Mouse (Mus musculus) myocyte (in vitro differentiated cells): ENCODE data around the gene Hip1. TPM values are rescaled to one million over a fixed set of nuclear protein-coding genes. Genes with fewer than 3 reads are reported as not detected.
"Not testable (repeated sequence)": the region's sequence is repeated elsewhere in the genome, so short reads cannot be mapped to it uniquely, and the experiment has no call there.

Experiments used
- H3K27me3 ChIP-seq: one replicate; pipeline ENCODE4 v1.6.1; 2011; ENCODE audit not compliant: control insufficient read depth, insufficient read depth, insufficient read length
- H3K36me3 ChIP-seq: one replicate; pipeline ENCODE4 v1.6.1; 2011; ENCODE audit not compliant: control insufficient read depth, insufficient read depth
- H3K4me2 ChIP-seq: one replicate; pipeline ENCODE4 v1.6.1; 2011; ENCODE audit warnings: low read depth, control low read depth
- H3K4me3 ChIP-seq: one replicate; pipeline ENCODE4 v1.5.1; 2011; ENCODE audit warnings: mild to moderate bottlenecking, control low read depth, moderate library complexity
- H3K79me2 ChIP-seq: one replicate; pipeline ENCODE4 v1.6.1; 2011; ENCODE audit not compliant: control insufficient read depth, insufficient read depth
- H3ac ChIP-seq: one replicate; pipeline ENCODE4 v1.6.1; 2011; ENCODE audit not compliant: control insufficient read depth, insufficient read length
- CEBPB ChIP-seq: IDR thresholded peaks from 2 replicates; pipeline ENCODE4 v1.6.1; 2011; ENCODE audit warnings: mild to moderate bottlenecking, moderate library complexity; ENCODE audit not compliant: poor library complexity, insufficient read depth, severe bottlenecking
- E2F4 ChIP-seq: IDR thresholded peaks from one replicate; pipeline ENCODE4 v1.6.1; 2011; ENCODE audit warnings: mild to moderate bottlenecking, control low read depth, moderate library complexity; ENCODE audit not compliant: insufficient read depth
- MAX ChIP-seq: IDR thresholded peaks from one replicate; pipeline ENCODE4 v1.6.1; 2011; ENCODE audit warnings: low read depth, mild to moderate bottlenecking, control low read depth
- MYOD1 ChIP-seq, 3 experiments: IDR thresholded peaks; one replicate each; pipeline ENCODE4 v1.6.1; 2011; ENCODE audit warnings: control low read depth in 2 of 3, low read depth in 2 of 3, mild to moderate bottlenecking in 2 of 3, moderate library complexity in 1 of 3; ENCODE audit not compliant: insufficient read length in 2 of 3, control insufficient read depth in 1 of 3
- MYOG ChIP-seq, 3 experiments: IDR thresholded peaks; one replicate each; pipeline ENCODE4 v1.6.1; 2011; ENCODE audit warnings: control low read depth in 2 of 3, low read depth in 2 of 3, mild to moderate bottlenecking in 2 of 3; ENCODE audit not compliant: insufficient read length in 2 of 3, control insufficient read depth in 1 of 3, insufficient read depth in 1 of 3
- POLR2A ChIP-seq: IDR thresholded peaks from one replicate; pipeline ENCODE4 v1.6.1; 2011; ENCODE audit warnings: low read depth, mild to moderate bottlenecking, control low read depth, moderate library complexity; ENCODE audit not compliant: insufficient read length
- POLR2AphosphoS2 ChIP-seq: IDR thresholded peaks from one replicate; pipeline ENCODE4 v1.6.1; 2011; ENCODE audit warnings: low read depth, control low read depth; ENCODE audit not compliant: insufficient read length
- REST ChIP-seq: IDR thresholded peaks from one replicate; pipeline ENCODE4 v1.6.1; 2011; ENCODE audit warnings: mild to moderate bottlenecking, control low read depth, moderate library complexity; ENCODE audit not compliant: insufficient read depth, insufficient read length
- SRF ChIP-seq: IDR thresholded peaks from one replicate; pipeline ENCODE4 v1.6.1; 2011; ENCODE audit warnings: low read depth; ENCODE audit not compliant: control insufficient read depth, insufficient read length
- TCF12 ChIP-seq: IDR thresholded peaks from one replicate; pipeline ENCODE4 v1.6.1; 2011; ENCODE audit warnings: mild to moderate bottlenecking, control low read depth; ENCODE audit not compliant: poor library complexity, insufficient read depth, severe bottlenecking
- TCF3 ChIP-seq: IDR thresholded peaks from one replicate; pipeline ENCODE4 v1.6.1; 2011; ENCODE audit warnings: low read depth, control low read depth; ENCODE audit not compliant: insufficient read length
- USF1 ChIP-seq: IDR thresholded peaks from one replicate; pipeline ENCODE4 v1.6.1; 2011; ENCODE audit warnings: low read depth, mild to moderate bottlenecking, control low read depth, moderate library complexity
- polyA plus RNA-seq: library from polyadenylated mRNA; unstranded; fragments of >200 nt; fragmentation: generic; extraction: Trizol; gene quantifications from one replicate; pipeline ENCODE4 v1.2.1, GENCODE M21; 2012; ENCODE audit warnings: missing spikeins

The Hip1 gene
- polyA plus RNA-seq, 1 experiment, result 65.2 TPM

- no peak for TF ChIP-seq MYOG (IDR thresholded peaks at IDR 0.05; ENCODE audit: control insufficient read depth in 1 of 3, insufficient read depth in 1 of 3, insufficient read length in 2 of 3, low read depth in 2 of 3)
- TF ChIP-seq CEBPB, result no peak
- TF ChIP-seq POLR2AphosphoS2, result no peak
- no peak for TF ChIP-seq MAX
- TF ChIP-seq SRF, result no peak
- no peak for TF ChIP-seq TCF3
- no peak for TF ChIP-seq USF1
- no peak for TF ChIP-seq MYOD1 (IDR thresholded peaks at IDR 0.05; ENCODE audit: control insufficient read depth in 1 of 3, insufficient read length in 2 of 3, low read depth in 2 of 3)
- TF ChIP-seq E2F4, result no peak
- no peak for TF ChIP-seq TCF12
- no peak for TF ChIP-seq REST
- TF ChIP-seq POLR2A, result no peak
- H3K27me3 ChIP-seq, result no peaks in the 10 kb centered on the region
- H3K4me2 ChIP-seq, result peak overlapping the region; percentile 88
- no peaks in the 10 kb centered on the region for H3K36me3 ChIP-seq
- peak overlapping the region; percentile 51 for H3K4me3 ChIP-seq
- H3ac ChIP-seq, result no peak overlapping the region
- H3K79me2 ChIP-seq, result peaks cover 13% of the 10 kb centered on the region
These were observed 55.1 kb downstream of the Hip1 start for GRCm38 (mm10) chr5:135489695-135490294.

GRCm38 (mm10) chr5:135488881-135489694 is 55.8 kb downstream of the Hip1 start:
- Histone ChIP-seq H3K4me3 (peak overlapping the region; percentile 51), H3K79me2 (peaks cover 13% of the 10 kb centered on the region), H3K27me3 (no peaks in the 10 kb centered on the region), H3K36me3 (no peaks in the 10 kb centered on the region), H3ac (peak overlapping the region; percentile 5), H3K4me2 (peak overlapping the region; percentile 88)
- TF ChIP-seq SRF, result no peak
- TF ChIP-seq MYOD1 (IDR thresholded peaks at IDR 0.05; ENCODE audit: control insufficient read depth in 1 of 3, insufficient read length in 2 of 3, low read depth in 2 of 3), result no peak
- no peak for TF ChIP-seq REST
- TF ChIP-seq POLR2AphosphoS2, result no peak
- TF ChIP-seq TCF12, result no peak
- TF ChIP-seq CEBPB, result no peak
- peak in 2 of 3 experiments; percentile 38 to 50 for TF ChIP-seq MYOG (IDR thresholded peaks at IDR 0.05; ENCODE audit: control insufficient read depth in 1 of 3, insufficient read depth in 1 of 3, insufficient read length in 2 of 3, low read depth in 2 of 3)
- TF ChIP-seq USF1, result no peak
- TF ChIP-seq MAX, result no peak
- TF ChIP-seq TCF3, result no peak
- peak; percentile 41 for TF ChIP-seq POLR2A
- TF ChIP-seq E2F4, result peak; percentile 9

DNA sequence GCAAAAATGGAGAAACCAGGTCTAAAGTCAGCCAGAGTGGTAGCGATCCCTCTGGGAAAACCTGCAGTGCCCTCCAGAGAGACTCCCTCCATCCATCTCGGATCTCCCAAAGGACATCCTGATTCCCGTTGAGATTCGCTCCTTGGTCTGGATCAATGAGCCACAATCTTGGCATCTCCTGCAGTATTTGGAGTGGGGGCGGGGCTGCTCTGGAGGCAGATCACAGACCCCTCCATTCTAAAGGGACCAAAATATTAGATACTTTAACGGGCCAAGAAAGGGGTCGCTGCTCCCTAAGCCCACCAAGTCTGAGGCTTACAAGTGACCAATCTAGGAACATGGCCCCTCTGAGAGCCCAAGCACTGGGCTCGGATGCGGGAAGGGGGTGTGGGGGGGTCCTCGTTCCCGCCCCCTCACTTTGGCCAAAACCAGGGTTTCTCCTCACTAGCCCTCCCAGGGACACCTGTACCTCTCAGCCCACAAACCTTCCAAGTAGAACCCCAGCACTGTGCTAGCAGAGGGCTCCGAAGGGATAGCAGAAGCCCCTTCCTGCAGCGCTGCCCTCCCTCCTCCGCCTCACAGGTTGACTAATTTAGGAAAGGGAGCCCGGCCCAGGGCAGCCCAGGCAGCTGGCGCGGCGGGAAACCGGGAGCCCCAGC is 56.6 kb downstream of the Hip1 start:
- peaks cover 13% of the 10 kb centered on the region for H3K79me2 ChIP-seq
- TF ChIP-seq MYOD1 (IDR thresholded peaks at IDR 0.05; ENCODE audit: control insufficient read depth in 1 of 3, insufficient read length in 2 of 3, low read depth in 2 of 3) (peak in 1 of 3 experiments; percentile 18), MYOG (IDR thresholded peaks at IDR 0.05; ENCODE audit: control insufficient read depth in 1 of 3, insufficient read depth in 1 of 3, insufficient read length in 2 of 3, low read depth in 2 of 3) (peak in 1 of 3 experiments; percentile 36), REST (no peak), POLR2A (no peak)
- H3K36me3 ChIP-seq, result no peaks in the 10 kb centered on the region
- H3ac ChIP-seq, result peak overlapping the region; percentile 5
- H3K27me3 ChIP-seq, result no peaks in the 10 kb centered on the region
- peak overlapping the region; percentile 51 for H3K4me3 ChIP-seq
- H3K4me2 ChIP-seq, result peak overlapping the region; percentile 88

GRCm38 (mm10) chr5:135485289-135485688 is 59.6 kb downstream of the Hip1 start:
- H3K79me2 ChIP-seq, result peaks cover 20% of the 10 kb centered on the region
- H3K4me2 ChIP-seq, result no peak overlapping the region
- H3K4me3 ChIP-seq, result no peak overlapping the region
- H3ac ChIP-seq, result no peak overlapping the region
- no peaks in the 10 kb centered on the region for H3K36me3 ChIP-seq
- TF ChIP-seq SRF, result no peak
- TF ChIP-seq TCF12, result no peak
- TF ChIP-seq MYOG (IDR thresholded peaks at IDR 0.05; ENCODE audit: control insufficient read depth in 1 of 3, insufficient read depth in 1 of 3, insufficient read length in 2 of 3, low read depth in 2 of 3), result no peak
- TF ChIP-seq REST, result no peak
- TF ChIP-seq POLR2A, result no peak
- TF ChIP-seq POLR2AphosphoS2, result no peak
- no peak for TF ChIP-seq TCF3
- TF ChIP-seq USF1, result no peak
- TF ChIP-seq E2F4, result no peak
- TF ChIP-seq MAX, result no peak
- no peak for TF ChIP-seq MYOD1 (IDR thresholded peaks at IDR 0.05; ENCODE audit: control insufficient read depth in 1 of 3, insufficient read length in 2 of 3, low read depth in 2 of 3)
- no peak for TF ChIP-seq CEBPB
- H3K27me3 ChIP-seq, result no peaks in the 10 kb centered on the region

DNA sequence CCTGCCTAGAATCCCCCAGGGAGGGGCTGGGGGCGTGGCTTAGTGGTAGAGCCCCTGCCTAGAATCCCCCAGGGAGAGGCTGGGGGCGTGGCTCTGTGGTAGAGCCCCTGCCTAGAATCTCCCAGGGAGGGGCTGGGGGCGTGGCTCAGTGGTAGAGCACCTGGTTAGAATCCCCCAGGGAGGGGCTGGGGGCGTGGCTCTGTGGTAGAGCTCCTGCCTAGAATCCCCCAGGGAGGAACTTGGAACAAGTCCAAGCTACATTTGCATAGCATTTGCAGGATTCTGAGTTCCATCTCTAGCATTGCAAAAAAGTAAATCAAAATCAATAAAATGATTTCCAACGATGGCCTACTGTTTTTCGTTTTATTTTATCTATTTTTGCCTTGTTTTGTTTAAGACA is 61.1 kb downstream of the Hip1 start:
- peaks cover 20% of the 10 kb centered on the region for H3K79me2 ChIP-seq
- H3K36me3 ChIP-seq, H3K4me2 ChIP-seq, H3K4me3 ChIP-seq, H3ac ChIP-seq, H3K27me3 ChIP-seq: not testable (repeated sequence)
